Mouse (Mus musculus) liver, adult 2 months (tissue): ENCODE measurements at regions not wholly inside any gene's neighbourhood (a gene's known extent, or its start where the extent isn't known, plus 50 kb on each side); places are given as distances from the start of the nearest gene placed in this dataset.

ENCODE experiments used
- CTCF ChIP-seq: fragments of 200-500 bp; IDR thresholded peaks from 2 replicates; pipeline ENCODE4 v1.5.1; 2011; ENCODE audit warnings: low read depth, low read length, control low read depth
- POLR2A ChIP-seq: fragments of 200-500 bp; IDR thresholded peaks from 2 replicates; pipeline ENCODE4 v1.6.1; 2011; ENCODE audit warnings: low read length, control low read depth; ENCODE audit not compliant: insufficient read depth; ENCODE audit errors: extremely low read depth

GRCm38 (mm10) chr16:76685562-76685961 is 311.9 kb upstream of the Nrip1 start:
- TF ChIP-seq CTCF = no peak
- no peak for TF ChIP-seq POLR2A
